Mouse (Mus musculus): ENCODE results near the gene Cd72. TPM values are rescaled to one million over a fixed set of nuclear protein-coding genes. Genes with fewer than 3 reads are reported as not detected.

Gene Cd72
- polyA plus RNA-seq, 1 experiment from 2014 or later: 7.9 TPM

DNA sequence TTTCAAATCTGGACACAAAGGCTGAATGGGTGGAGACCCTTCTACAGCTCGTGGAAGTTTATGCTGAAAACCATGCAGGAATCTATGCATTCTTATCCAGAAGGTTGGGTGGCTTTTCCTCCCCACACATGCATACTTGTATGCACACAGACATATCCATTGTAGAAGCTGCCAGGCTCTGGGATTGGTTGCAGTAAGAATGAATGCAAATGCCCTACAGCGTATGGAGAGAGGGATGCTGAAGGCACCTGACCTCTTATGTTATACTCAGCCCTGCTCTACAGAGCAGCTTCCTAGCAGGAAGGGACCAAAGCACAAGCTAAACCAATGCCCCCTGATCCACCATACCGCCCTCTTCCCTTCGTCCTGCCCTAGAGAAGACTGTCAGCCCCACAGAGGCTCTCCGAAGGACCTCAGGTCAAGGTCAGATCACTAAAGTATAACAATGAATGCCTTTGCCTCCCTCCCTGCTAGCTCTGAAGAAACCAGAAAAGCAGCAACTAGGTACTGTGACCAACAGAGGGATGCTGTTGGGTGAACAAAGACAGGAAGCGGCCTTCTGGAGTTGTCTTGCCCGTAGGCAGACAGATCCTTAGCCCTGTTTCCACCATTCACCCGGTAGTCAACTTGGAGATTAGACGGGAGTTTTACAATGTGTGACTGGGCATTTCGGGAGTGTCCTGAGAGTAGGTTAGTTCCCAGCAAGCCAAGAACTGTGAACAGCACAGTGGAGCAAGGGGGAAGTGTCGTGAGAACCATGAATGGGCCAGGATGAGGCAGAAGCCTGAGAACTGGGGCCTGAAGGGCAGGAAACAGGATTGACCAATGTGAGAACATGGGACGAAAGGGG, 47.1 kb downstream of the Cd72 start:
- Histone ChIP-seq H3K36me3 (ENCODE audit: control insufficient read depth, insufficient read depth, low read length) (no peaks in the 10 kb centered on the region), H3K9me3 (ENCODE audit: control insufficient read depth, low read length) (no peaks in the 10 kb centered on the region), H3K27ac (replicated peaks; ENCODE audit: low read depth, low read length) (peak overlapping the region; percentile 97), H3K4me1 (ENCODE audit: control insufficient read depth, insufficient read depth, low read length) (peaks cover 25% of the 10 kb centered on the region), H3K9ac (replicated peaks; ENCODE audit: low read length) (peak overlapping the region; percentile 85), H3K4me2 (ENCODE audit: low read length) (peak overlapping the region; percentile 86), H3K4me3 (replicated peaks; ENCODE audit: low read depth, low read length) (peak overlapping the region; percentile 56), H3K27me3 (ENCODE audit: control insufficient read depth, insufficient read depth, low read length) (no peaks in the 10 kb centered on the region)
- DNase-seq (peak; percentile 74), ATAC-seq (ENCODE audit: low FRiP score, low TSS enrichment) (0 out of 2 replicates have a peak, but pooled peaks have one; percentile 14)
- WGBS: 60% methylated on average over 12 of the region's 12 CpGs

DNA sequence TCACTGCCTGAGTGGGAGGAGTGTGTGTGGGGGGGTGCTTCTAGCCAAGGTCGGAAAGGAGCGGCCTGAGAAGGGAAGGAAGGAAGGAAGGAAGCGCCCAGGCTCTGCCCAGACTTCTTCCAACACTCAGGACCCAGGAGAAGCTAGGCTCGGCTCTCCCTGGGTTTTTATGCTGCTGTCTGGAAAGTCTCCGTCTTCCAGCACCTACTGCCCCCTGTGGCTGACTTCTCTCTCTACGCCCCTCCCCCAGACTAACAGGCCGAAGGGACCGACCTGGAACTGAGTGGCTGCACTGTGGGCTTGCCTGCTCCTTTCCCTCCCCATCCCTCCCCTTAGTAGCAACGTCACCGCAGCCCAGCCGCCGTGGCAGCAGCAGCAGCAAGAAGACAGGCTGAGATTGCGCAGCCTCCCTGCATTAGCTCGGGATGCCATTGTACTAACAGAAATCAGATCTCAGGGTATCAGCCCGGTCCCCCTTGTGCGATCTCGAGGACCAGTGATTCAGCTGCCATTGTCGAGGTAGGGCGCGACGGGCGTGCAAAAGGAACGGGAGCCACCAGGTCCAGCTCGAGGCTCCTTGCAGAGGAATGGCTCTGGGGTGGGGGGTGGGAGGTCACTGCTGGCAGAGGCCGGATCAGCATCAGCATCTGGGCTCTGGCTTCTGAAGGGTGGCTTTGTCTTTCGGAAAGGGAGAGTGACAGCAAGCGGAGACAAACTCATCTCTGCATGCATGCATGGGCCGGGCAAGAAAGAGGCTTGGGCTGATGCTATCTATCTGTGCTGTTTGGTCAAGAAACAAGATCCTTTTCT, 48.1 kb downstream of the Cd72 start:
- DNase-seq (peak; percentile 95), ATAC-seq (ENCODE audit: low FRiP score, low TSS enrichment) (peak; percentile 95)
- H3K4me2 ChIP-seq (ENCODE audit: low read length): peak overlapping the region; percentile 86
- H3K36me3 ChIP-seq (ENCODE audit: control insufficient read depth, insufficient read depth, low read length): no peaks in the 10 kb centered on the region
- peaks cover 25% of the 10 kb centered on the region for H3K4me1 ChIP-seq (ENCODE audit: control insufficient read depth, insufficient read depth, low read length)
- peak overlapping the region; percentile 56 for H3K4me3 ChIP-seq (replicated peaks; ENCODE audit: low read depth, low read length)
- H3K9me3 ChIP-seq (ENCODE audit: control insufficient read depth, low read length): no peaks in the 10 kb centered on the region
- H3K27ac ChIP-seq (replicated peaks; ENCODE audit: low read depth, low read length): peak overlapping the region; percentile 97
- under 1% methylated on average over 28 of the region's 28 CpGs for WGBS
- peak overlapping the region; percentile 85 for H3K9ac ChIP-seq (replicated peaks; ENCODE audit: low read length)
- H3K27me3 ChIP-seq (ENCODE audit: control insufficient read depth, insufficient read depth, low read length): no peaks in the 10 kb centered on the region

GRCm38 (mm10) chr4:43404697-43405096, 49.7 kb downstream of the Cd72 start:
- Histone ChIP-seq H3K4me3 (replicated peaks; ENCODE audit: low read depth, low read length) (no peak overlapping the region), H3K36me3 (ENCODE audit: control insufficient read depth, insufficient read depth, low read length) (no peaks in the 10 kb centered on the region), H3K9me3 (ENCODE audit: control insufficient read depth, low read length) (no peaks in the 10 kb centered on the region), H3K4me1 (ENCODE audit: control insufficient read depth, insufficient read depth, low read length) (peaks cover 29% of the 10 kb centered on the region), H3K27ac (replicated peaks; ENCODE audit: low read depth, low read length) (no peak overlapping the region), H3K4me2 (ENCODE audit: low read length) (no peak overlapping the region), H3K9ac (replicated peaks; ENCODE audit: low read length) (no peak overlapping the region), H3K27me3 (ENCODE audit: control insufficient read depth, insufficient read depth, low read length) (no peaks in the 10 kb centered on the region)
- DNase-seq (no peak), ATAC-seq (ENCODE audit: low FRiP score, low TSS enrichment) (no peak)
- 92% methylated on average over 10 of the region's 10 CpGs for WGBS

DNA sequence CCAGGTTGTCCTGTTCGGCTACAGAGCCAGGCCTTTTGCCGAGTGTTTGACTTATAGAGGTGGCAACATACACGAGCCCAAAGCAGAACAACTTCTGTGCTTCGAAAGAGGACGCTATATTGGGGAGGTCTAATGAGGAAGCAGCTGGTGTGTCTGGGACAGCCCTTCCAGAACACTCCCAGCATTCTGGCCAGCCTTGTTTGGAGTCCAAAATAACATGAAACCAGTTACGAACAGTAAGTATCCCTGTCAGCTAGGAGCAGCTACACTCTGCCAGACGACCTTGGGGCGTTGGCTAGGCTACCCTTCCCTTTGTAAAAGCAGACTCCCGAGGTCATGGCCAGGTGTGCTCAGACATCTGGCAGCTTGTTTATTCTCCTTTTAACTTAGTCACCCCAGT, 52.2 kb downstream of the Cd72 start:
- Histone ChIP-seq H3K4me3 (replicated peaks; ENCODE audit: low read depth, low read length) (no peak overlapping the region), H3K4me1 (ENCODE audit: control insufficient read depth, insufficient read depth, low read length) (peaks cover 21% of the 10 kb centered on the region), H3K36me3 (ENCODE audit: control insufficient read depth, insufficient read depth, low read length) (no peaks in the 10 kb centered on the region), H3K9me3 (ENCODE audit: control insufficient read depth, low read length) (no peaks in the 10 kb centered on the region), H3K9ac (replicated peaks; ENCODE audit: low read length) (no peak overlapping the region), H3K27ac (replicated peaks; ENCODE audit: low read depth, low read length) (no peak overlapping the region), H3K27me3 (ENCODE audit: control insufficient read depth, insufficient read depth, low read length) (no peaks in the 10 kb centered on the region), H3K4me2 (ENCODE audit: low read length) (no peak overlapping the region)
- WGBS: 89% methylated on average over 9 of the region's 9 CpGs
- DNase-seq: no peak
- no peak for ATAC-seq (ENCODE audit: low FRiP score, low TSS enrichment)

GRCm38 (mm10) chr4:43401486-43401885, 52.9 kb downstream of the Cd72 start:
- H3K27ac ChIP-seq (replicated peaks; ENCODE audit: low read depth, low read length): no peak overlapping the region
- H3K4me2 ChIP-seq (ENCODE audit: low read length): no peak overlapping the region
- H3K27me3 ChIP-seq (ENCODE audit: control insufficient read depth, insufficient read depth, low read length): no peaks in the 10 kb centered on the region
- H3K4me3 ChIP-seq (replicated peaks; ENCODE audit: low read depth, low read length): no peak overlapping the region
- peaks cover 19% of the 10 kb centered on the region; the same call in 1 of the 2 replicates for H3K4me1 ChIP-seq (ENCODE audit: control insufficient read depth, insufficient read depth, low read length)
- DNase-seq (no peak), ATAC-seq (ENCODE audit: low FRiP score, low TSS enrichment) (no peak)
- no peaks in the 10 kb centered on the region for H3K36me3 ChIP-seq (ENCODE audit: control insufficient read depth, insufficient read depth, low read length)
- 0 out of 2 replicates have a peak overlapping the region, but pooled peaks have one; percentile 4 for H3K9ac ChIP-seq (replicated peaks; ENCODE audit: low read length)
- H3K9me3 ChIP-seq (ENCODE audit: control insufficient read depth, low read length): no peaks in the 10 kb centered on the region
- WGBS: 88% methylated on average over 10 of the region's 10 CpGs

- ATAC-seq (ENCODE audit: low FRiP score, low TSS enrichment) (no peak; the same call in 1 of the 2 replicates), DNase-seq (peak; percentile 38)
- Histone ChIP-seq H3K9me3 (ENCODE audit: control insufficient read depth, low read length) (no peaks in the 10 kb centered on the region), H3K4me2 (ENCODE audit: low read length) (no peak overlapping the region), H3K4me3 (replicated peaks; ENCODE audit: low read depth, low read length) (no peak overlapping the region), H3K27me3 (ENCODE audit: control insufficient read depth, insufficient read depth, low read length) (no peaks in the 10 kb centered on the region), H3K27ac (replicated peaks; ENCODE audit: low read depth, low read length) (no peak overlapping the region), H3K36me3 (ENCODE audit: control insufficient read depth, insufficient read depth, low read length) (no peaks in the 10 kb centered on the region), H3K4me1 (ENCODE audit: control insufficient read depth, insufficient read depth, low read length) (peaks cover 19% of the 10 kb centered on the region; the same call in 1 of the 2 replicates), H3K9ac (replicated peaks; ENCODE audit: low read length) (0 out of 2 replicates have a peak overlapping the region, but pooled peaks have one; percentile 7)
- 18% methylated on average over 10 of the region's 10 CpGs for WGBS
Observed at GRCm38 (mm10) chr4:43400976-43401375, 53.5 kb downstream of the Cd72 start.

DNA sequence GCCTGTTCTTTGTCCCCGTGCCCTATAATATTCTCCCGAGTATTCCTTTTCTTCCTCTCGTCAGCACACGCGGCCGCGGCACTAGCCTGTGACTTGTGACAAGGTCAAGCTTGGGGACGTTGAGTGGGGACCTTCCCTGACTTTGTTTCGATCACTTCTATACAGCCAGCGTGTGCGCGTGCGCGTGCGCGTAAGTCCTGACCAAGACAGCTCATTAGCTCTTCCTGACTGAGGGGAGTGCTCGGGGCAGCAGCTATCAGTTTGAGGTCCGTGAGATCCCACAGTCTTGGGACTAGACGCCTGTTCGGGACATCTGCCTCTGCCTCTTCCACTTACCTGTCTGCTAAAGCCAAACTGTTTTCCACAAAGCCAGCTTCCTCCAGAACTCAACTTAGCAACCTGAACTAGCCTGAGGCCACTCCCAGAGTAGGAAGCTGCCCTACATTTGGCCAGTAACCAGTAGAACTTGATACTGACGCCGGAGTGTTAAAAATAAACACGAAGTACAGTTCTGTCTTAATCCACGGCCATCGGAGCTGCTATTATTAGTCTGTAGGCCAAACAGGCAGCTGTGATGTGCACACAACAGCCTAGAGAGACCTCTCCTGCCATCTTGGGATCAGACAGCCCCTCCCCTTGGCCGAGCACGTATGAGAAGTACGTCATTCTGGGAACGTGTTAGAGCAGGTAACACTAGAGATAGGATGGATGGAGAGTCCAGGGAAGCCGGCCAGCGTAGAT, 54.9 kb downstream of the Cd72 start:
- Histone ChIP-seq H3K27ac (replicated peaks; ENCODE audit: low read depth, low read length) (0 out of 2 replicates have a peak overlapping the region, but pooled peaks have one; percentile 14), H3K27me3 (ENCODE audit: control insufficient read depth, insufficient read depth, low read length) (no peaks in the 10 kb centered on the region), H3K9me3 (ENCODE audit: control insufficient read depth, low read length) (no peaks in the 10 kb centered on the region), H3K9ac (replicated peaks; ENCODE audit: low read length) (no peak overlapping the region), H3K4me1 (ENCODE audit: control insufficient read depth, insufficient read depth, low read length) (peaks cover 19% of the 10 kb centered on the region; the same call in 1 of the 2 replicates), H3K4me3 (replicated peaks; ENCODE audit: low read depth, low read length) (no peak overlapping the region), H3K4me2 (ENCODE audit: low read length) (peak overlapping the region; percentile 21; the same call in 1 of the 2 replicates), H3K36me3 (ENCODE audit: control insufficient read depth, insufficient read depth, low read length) (no peaks in the 10 kb centered on the region)
- DNase-seq (no peak), ATAC-seq (ENCODE audit: low FRiP score, low TSS enrichment) (no peak)
- 77% methylated on average over 31 of the region's 31 CpGs for WGBS

DNA sequence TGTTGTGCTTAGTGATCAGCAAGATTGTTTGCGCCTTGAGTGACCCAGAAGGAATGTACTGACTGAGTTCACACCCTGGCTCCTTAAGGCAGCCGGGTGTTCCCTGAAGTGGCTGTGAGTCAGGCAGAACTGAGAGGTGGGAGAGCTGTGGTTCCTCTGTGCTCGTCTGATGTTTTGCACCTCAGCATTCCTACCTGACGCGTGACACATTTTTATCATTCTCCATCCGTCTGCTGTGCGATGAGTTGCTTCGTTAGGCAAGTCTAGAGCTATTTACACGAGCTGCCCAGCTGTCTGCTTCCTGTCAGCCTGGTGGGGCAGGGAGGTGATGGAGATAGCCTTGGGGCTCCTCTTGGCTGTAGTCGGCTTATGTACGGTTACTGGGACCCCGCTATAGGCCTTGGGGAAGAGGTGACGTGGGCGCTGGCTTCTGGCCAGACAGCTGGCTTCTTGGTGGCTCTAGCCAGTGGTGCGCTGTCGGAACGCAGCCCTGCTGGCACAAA, 55.5 kb downstream of the Cd72 start:
- Histone ChIP-seq H3K4me2 (ENCODE audit: low read length) (peak overlapping the region; percentile 21; the same call in 1 of the 2 replicates), H3K4me3 (replicated peaks; ENCODE audit: low read depth, low read length) (no peak overlapping the region), H3K27ac (replicated peaks; ENCODE audit: low read depth, low read length) (0 out of 2 replicates have a peak overlapping the region, but pooled peaks have one; percentile 14), H3K4me1 (ENCODE audit: control insufficient read depth, insufficient read depth, low read length) (peaks cover 19% of the 10 kb centered on the region; the same call in 1 of the 2 replicates), H3K9ac (replicated peaks; ENCODE audit: low read length) (0 out of 2 replicates have a peak overlapping the region, but pooled peaks have one; percentile 16), H3K9me3 (ENCODE audit: control insufficient read depth, low read length) (no peaks in the 10 kb centered on the region), H3K27me3 (ENCODE audit: control insufficient read depth, insufficient read depth, low read length) (no peaks in the 10 kb centered on the region), H3K36me3 (ENCODE audit: control insufficient read depth, insufficient read depth, low read length) (no peaks in the 10 kb centered on the region; the same call in 1 of the 2 replicates)
- no peak for ATAC-seq (ENCODE audit: low FRiP score, low TSS enrichment)
- DNase-seq: peak; percentile 66
- 57% methylated on average over 17 of the region's 17 CpGs for WGBS
